Mouse (Mus musculus) liver, embryonic 16.5 days (tissue): ENCODE results near the gene Rbfox1. TPM values are rescaled to one million over a fixed set of nuclear protein-coding genes. Genes with fewer than 3 reads are reported as not detected.

ENCODE experiments used
- ATAC-seq: fragments of 200-750 bp; cut with Nextera tagmentation; 2 replicates; pipeline ENCODE4 v1.8.0; 2017; ENCODE audit warnings: low read depth, mild to moderate bottlenecking, moderate number of reproducible peaks, moderate library complexity
- H3K27ac ChIP-seq: fragments of 300-500 bp; sonication (generic); 2 replicates; pipeline ENCODE4 v1.5.1; 2014; ENCODE audit warnings: mild to moderate bottlenecking, low read length
- H3K27me3 ChIP-seq: fragments of 300-500 bp; sonication (generic); 2 replicates; pipeline ENCODE4 v1.6.1; 2014; ENCODE audit warnings: low read depth, low read length, mixed read lengths; ENCODE audit not compliant: control insufficient read depth, insufficient read depth
- H3K36me3 ChIP-seq: fragments of 300-500 bp; sonication (generic); 2 replicates; pipeline ENCODE4 v1.6.1; 2014; ENCODE audit warnings: mild to moderate bottlenecking; ENCODE audit not compliant: control insufficient read depth, insufficient read depth
- H3K4me1 ChIP-seq: fragments of 300-500 bp; sonication (generic); 2 replicates; pipeline ENCODE4 v1.6.1; 2014; ENCODE audit warnings: low read depth, low read length, mixed read lengths; ENCODE audit not compliant: control insufficient read depth
- H3K4me2 ChIP-seq: fragments of 300-500 bp; sonication (generic); 2 replicates; pipeline ENCODE4 v1.6.1; 2014; ENCODE audit warnings: low read depth, low read length, mixed read lengths
- H3K4me3 ChIP-seq: fragments of 300-500 bp; sonication (generic); 2 replicates; pipeline ENCODE4 v1.5.1; 2014; ENCODE audit warnings: low read depth, mild to moderate bottlenecking, low read length
- H3K9ac ChIP-seq: fragments of 300-500 bp; sonication (generic); 2 replicates; pipeline ENCODE4 v1.6.1; 2014; ENCODE audit warnings: low read depth, low read length
- H3K9me3 ChIP-seq: fragments of 300-500 bp; sonication (generic); replicated peaks from 2 replicates; pipeline ENCODE4 v1.6.1; 2016; ENCODE audit warnings: low read length; ENCODE audit not compliant: control insufficient read depth
- WGBS: fragments of 180-500 bp; shearing (Covaris S2); extraction: QIAGEN DNeasy Blood & Tissue Kit; methylation state at CpG from one replicate; pipeline ENCODE4 v1.1.7; 2014; ENCODE audit not compliant: insufficient replicate concordance; 5-methylcytosine and 5-hydroxymethylcytosine counted together
- polyA plus RNA-seq: library from polyadenylated mRNA; unstranded; fragments of >200 nt; fragmentation: Nextera tagmentation; extraction: Ambion mirVana; gene quantifications from 2 replicates; pipeline ENCODE4 v1.2.1, GENCODE M21; 2015

Rbfox1 gene
- polyA plus RNA-seq, 1 experiment from 2014 or later = 0.38 TPM

GRCm38 (mm10) chr16:6365793-6366192, 480.6 kb downstream of the Rbfox1 start:
- ATAC-seq = peak; percentile 67

GRCm38 (mm10) chr16:6366649-6367048, 481.5 kb downstream of the Rbfox1 start:
- Histone ChIP-seq H3K4me3 (no peak overlapping the region), H3K27me3 (no peaks in the 10 kb centered on the region), H3K4me2 (no peak overlapping the region), H3K27ac (no peak overlapping the region), H3K9me3 (no peaks in the 10 kb centered on the region), H3K36me3 (no peaks in the 10 kb centered on the region), H3K4me1 (no peaks in the 10 kb centered on the region), H3K9ac (no peak overlapping the region)
- ATAC-seq = peak; percentile 67
- whole genome bisulfite sequencing = 56% methylated on average over 6 of the region's 6 CpGs

More at GRCm38 (mm10) chr16:6365793-6366192, 480.6 kb downstream of the Rbfox1 start:
- H3K27me3 ChIP-seq = no peaks in the 10 kb centered on the region
- no peak overlapping the region for H3K4me3 ChIP-seq
- no peaks in the 10 kb centered on the region for H3K9me3 ChIP-seq
- H3K4me2 ChIP-seq = no peak overlapping the region
- no peak overlapping the region for H3K9ac ChIP-seq
- no peaks in the 10 kb centered on the region for H3K4me1 ChIP-seq
- H3K36me3 ChIP-seq = no peaks in the 10 kb centered on the region
- 59% methylated on average over 2 of the region's 2 CpGs for WGBS
- no peak overlapping the region for H3K27ac ChIP-seq

GRCm38 (mm10) chr16:6380924-6381323, 495.8 kb downstream of the Rbfox1 start:
- ATAC-seq = no peak
- H3K9ac ChIP-seq = no peak overlapping the region
- H3K27me3 ChIP-seq = no peaks in the 10 kb centered on the region
- no peak overlapping the region for H3K4me3 ChIP-seq
- no peaks in the 10 kb centered on the region for H3K36me3 ChIP-seq
- WGBS = 58% methylated on average over 3 of the region's 3 CpGs
- H3K4me1 ChIP-seq = no peaks in the 10 kb centered on the region
- no peaks in the 10 kb centered on the region for H3K9me3 ChIP-seq
- H3K4me2 ChIP-seq = no peak overlapping the region
- no peak overlapping the region for H3K27ac ChIP-seq

GRCm38 (mm10) chr16:6381572-6381971, 496.4 kb downstream of the Rbfox1 start:
- no peak for ATAC-seq
- no peaks in the 10 kb centered on the region for H3K36me3 ChIP-seq
- no peak overlapping the region for H3K27ac ChIP-seq
- no peak overlapping the region for H3K4me2 ChIP-seq
- H3K9me3 ChIP-seq = no peaks in the 10 kb centered on the region
- no peak overlapping the region for H3K9ac ChIP-seq
- WGBS = 47% methylated on average over 2 of the region's 2 CpGs
- no peak overlapping the region for H3K4me3 ChIP-seq
- H3K27me3 ChIP-seq = no peaks in the 10 kb centered on the region
- no peaks in the 10 kb centered on the region for H3K4me1 ChIP-seq

- WGBS = 61% methylated on average over 5 of the region's 5 CpGs
- no peak overlapping the region for H3K27ac ChIP-seq
- no peaks in the 10 kb centered on the region for H3K36me3 ChIP-seq
- no peaks in the 10 kb centered on the region for H3K9me3 ChIP-seq
- H3K4me3 ChIP-seq = no peak overlapping the region
- no peaks in the 10 kb centered on the region for H3K27me3 ChIP-seq
- no peak for ATAC-seq
- H3K4me2 ChIP-seq = no peak overlapping the region
- no peak overlapping the region for H3K9ac ChIP-seq
- no peaks in the 10 kb centered on the region for H3K4me1 ChIP-seq
Observed at GRCm38 (mm10) chr16:6382712-6383111, 497.6 kb downstream of the Rbfox1 start.

- Histone ChIP-seq H3K4me3 (no peak overlapping the region), H3K36me3 (no peaks in the 10 kb centered on the region), H3K27ac (no peak overlapping the region), H3K27me3 (no peaks in the 10 kb centered on the region), H3K4me2 (no peak overlapping the region), H3K9ac (no peak overlapping the region), H3K9me3 (no peaks in the 10 kb centered on the region), H3K4me1 (no peaks in the 10 kb centered on the region)
- ATAC-seq = no peak
- 53% methylated on average over 6 of the region's 6 CpGs for WGBS
Observed at GRCm38 (mm10) chr16:6390278-6390930, 505.2 kb downstream of the Rbfox1 start.

GRCm38 (mm10) chr16:6396676-6397409, 511.7 kb downstream of the Rbfox1 start:
- WGBS = 44% methylated on average over 8 of the region's 8 CpGs
- no peaks in the 10 kb centered on the region for H3K27me3 ChIP-seq
- no peak overlapping the region for H3K27ac ChIP-seq
- no peak overlapping the region for H3K9ac ChIP-seq
- H3K4me3 ChIP-seq = no peak overlapping the region
- H3K36me3 ChIP-seq = no peaks in the 10 kb centered on the region
- H3K4me1 ChIP-seq = no peaks in the 10 kb centered on the region
- H3K4me2 ChIP-seq = no peak overlapping the region
- ATAC-seq = no peak
- no peaks in the 10 kb centered on the region for H3K9me3 ChIP-seq

- Histone ChIP-seq H3K9me3 (no peaks in the 10 kb centered on the region), H3K9ac (no peak overlapping the region), H3K4me3 (no peak overlapping the region), H3K4me1 (no peaks in the 10 kb centered on the region), H3K36me3 (no peaks in the 10 kb centered on the region), H3K27ac (no peak overlapping the region), H3K4me2 (no peak overlapping the region), H3K27me3 (no peaks in the 10 kb centered on the region)
- ATAC-seq = no peak
- 82% methylated on average over 2 of the region's 2 CpGs for WGBS
Observed at GRCm38 (mm10) chr16:6397635-6398034, 512.5 kb downstream of the Rbfox1 start.

- H3K27me3 ChIP-seq = no peaks in the 10 kb centered on the region
- ATAC-seq = no peak
- WGBS = 68% methylated on average over 3 of the region's 3 CpGs
- no peak overlapping the region for H3K27ac ChIP-seq
- no peaks in the 10 kb centered on the region for H3K9me3 ChIP-seq
- no peak overlapping the region for H3K9ac ChIP-seq
- H3K4me1 ChIP-seq = no peaks in the 10 kb centered on the region
- H3K36me3 ChIP-seq = no peaks in the 10 kb centered on the region
- H3K4me3 ChIP-seq = no peak overlapping the region
- H3K4me2 ChIP-seq = no peak overlapping the region
Observed at GRCm38 (mm10) chr16:6402816-6403215, 517.7 kb downstream of the Rbfox1 start.
